Mouse (Mus musculus): ENCODE data around the gene Elovl2. TPM values are rescaled to one million over a fixed set of nuclear protein-coding genes. Genes with fewer than 3 reads are reported as not detected.
"Not testable (repeated sequence)": the region's sequence is repeated elsewhere in the genome, so short reads cannot be mapped to it uniquely, and the experiment has no call there.

Gene Elovl2
- polyA plus RNA-seq, 2 experiments from 2014 or later = not detected

- no peak for ATAC-seq
Observed at GRCm38 (mm10) chr13:41233241-41233640, 13.0 kb upstream of the Elovl2 start.

GRCm38 (mm10) chr13:41232209-41232608, 12.0 kb upstream of the Elovl2 start:
- no peak for ATAC-seq

- no peak for ATAC-seq
Observed at GRCm38 (mm10) chr13:41231389-41231983, 11.3 kb upstream of the Elovl2 start.

- ATAC-seq = no peak
Observed at GRCm38 (mm10) chr13:41230256-41230655, 10.1 kb upstream of the Elovl2 start.

GRCm38 (mm10) chr13:41228060-41228459, 7.9 kb upstream of the Elovl2 start:
- ATAC-seq = no peak

- ATAC-seq = no peak
Observed at GRCm38 (mm10) chr13:41226513-41226912, 6.3 kb upstream of the Elovl2 start.

GRCm38 (mm10) chr13:41219687-41220303, 410 bp downstream of the Elovl2 start:
- no peak for ATAC-seq

GRCm38 (mm10) chr13:41219056-41219455, 1.1 kb downstream of the Elovl2 start:
- ATAC-seq = no peak

- no peak for ATAC-seq
Observed at GRCm38 (mm10) chr13:41216236-41216635, 4.0 kb downstream of the Elovl2 start.

- ATAC-seq = no peak
Observed at GRCm38 (mm10) chr13:41215669-41216068, 4.5 kb downstream of the Elovl2 start.

- ATAC-seq = no peak
Observed at GRCm38 (mm10) chr13:41212558-41213322, 7.5 kb downstream of the Elovl2 start.

GRCm38 (mm10) chr13:41211276-41211675, 8.9 kb downstream of the Elovl2 start:
- ATAC-seq = no peak

GRCm38 (mm10) chr13:41206241-41206640, 14.0 kb downstream of the Elovl2 start:
- no peak for ATAC-seq

- ATAC-seq = not testable (repeated sequence)
Observed at GRCm38 (mm10) chr13:41205568-41205967, 14.6 kb downstream of the Elovl2 start.

GRCm38 (mm10) chr13:41203691-41204090, 16.5 kb downstream of the Elovl2 start:
- ATAC-seq = no peak

GRCm38 (mm10) chr13:41203289-41203688, 16.9 kb downstream of the Elovl2 start:
- ATAC-seq = no peak

- no peak for ATAC-seq
Observed at GRCm38 (mm10) chr13:41200861-41201260, 19.3 kb downstream of the Elovl2 start.

GRCm38 (mm10) chr13:41195640-41196333, 24.4 kb downstream of the Elovl2 start:
- ATAC-seq = no peak

- ATAC-seq = no peak
Observed at GRCm38 (mm10) chr13:41187886-41188285, 32.3 kb downstream of the Elovl2 start.

GRCm38 (mm10) chr13:41158426-41158825, 61.8 kb downstream of the Elovl2 start:
- no peak for ATAC-seq

- ATAC-seq = no peak
Observed at GRCm38 (mm10) chr13:41153146-41153545, 67.1 kb downstream of the Elovl2 start.

- ATAC-seq = no peak
Observed at GRCm38 (mm10) chr13:41146271-41146670, 73.9 kb downstream of the Elovl2 start.

GRCm38 (mm10) chr13:41145433-41145970, 74.7 kb downstream of the Elovl2 start:
- no peak for ATAC-seq
